Mouse (Mus musculus) midbrain, embryonic 16.5 days (tissue): ENCODE data around the gene Gngt2. TPM values are rescaled to one million over a fixed set of nuclear protein-coding genes. Genes with fewer than 3 reads are reported as not detected.

Experiments
- ATAC-seq: fragments of 200-750 bp; cut with Nextera tagmentation; 2 replicates; pipeline ENCODE4 v1.8.0; 2017; ENCODE audit warnings: moderate TSS enrichment
- H3K27ac ChIP-seq: fragments of 300-500 bp; sonication (generic); 2 replicates; pipeline ENCODE4 v1.5.1; 2014; ENCODE audit warnings: mild to moderate bottlenecking, low read length, mixed read lengths
- H3K27me3 ChIP-seq: fragments of 300-500 bp; sonication (generic); 2 replicates; pipeline ENCODE4 v1.6.1; 2014; ENCODE audit warnings: low read depth, low read length, mixed read lengths; ENCODE audit not compliant: control insufficient read depth, insufficient read depth
- H3K36me3 ChIP-seq: fragments of 300-500 bp; sonication (generic); 2 replicates; pipeline ENCODE4 v1.6.1; 2014; ENCODE audit warnings: mild to moderate bottlenecking, low read length, moderate library complexity, mixed read lengths; ENCODE audit not compliant: control insufficient read depth, insufficient read depth
- H3K4me1 ChIP-seq: fragments of 300-500 bp; sonication (generic); 2 replicates; pipeline ENCODE4 v1.6.1; 2014; ENCODE audit warnings: mild to moderate bottlenecking, low read length, mixed read lengths; ENCODE audit not compliant: control insufficient read depth, insufficient read depth
- H3K4me2 ChIP-seq: fragments of 300-500 bp; sonication (generic); 2 replicates; pipeline ENCODE4 v1.6.1; 2014; ENCODE audit warnings: mild to moderate bottlenecking, low read length, mixed read lengths
- H3K4me3 ChIP-seq: fragments of 300-500 bp; sonication (generic); 2 replicates; pipeline ENCODE4 v1.5.1; 2014; ENCODE audit warnings: low read depth, mild to moderate bottlenecking, low read length, moderate library complexity, mixed read lengths
- H3K9ac ChIP-seq: fragments of 300-500 bp; sonication (generic); 2 replicates; pipeline ENCODE4 v1.6.1; 2014; ENCODE audit warnings: low read depth, low read length, mixed read lengths
- H3K9me3 ChIP-seq: fragments of 300-500 bp; sonication (generic); replicated peaks from 2 replicates; pipeline ENCODE4 v1.6.1; 2014; ENCODE audit warnings: mild to moderate bottlenecking, low read length, mixed read lengths; ENCODE audit not compliant: control insufficient read depth, poor library complexity, severe bottlenecking
- WGBS: fragments of 180-500 bp; shearing (Covaris S2); extraction: QIAGEN DNeasy Blood & Tissue Kit; methylation state at CpG from one replicate; pipeline ENCODE4 v1.1.7; 2014; 5-methylcytosine and 5-hydroxymethylcytosine counted together
- polyA plus RNA-seq: library from polyadenylated mRNA; unstranded; fragments of >200 nt; fragmentation: Nextera tagmentation; extraction: Ambion mirVana; gene quantifications from 2 replicates; pipeline ENCODE4 v1.2.1, GENCODE M21; 2015

Gngt2 gene
- polyA plus RNA-seq, 1 experiment from 2014 or later = 2.6 TPM

DNA sequence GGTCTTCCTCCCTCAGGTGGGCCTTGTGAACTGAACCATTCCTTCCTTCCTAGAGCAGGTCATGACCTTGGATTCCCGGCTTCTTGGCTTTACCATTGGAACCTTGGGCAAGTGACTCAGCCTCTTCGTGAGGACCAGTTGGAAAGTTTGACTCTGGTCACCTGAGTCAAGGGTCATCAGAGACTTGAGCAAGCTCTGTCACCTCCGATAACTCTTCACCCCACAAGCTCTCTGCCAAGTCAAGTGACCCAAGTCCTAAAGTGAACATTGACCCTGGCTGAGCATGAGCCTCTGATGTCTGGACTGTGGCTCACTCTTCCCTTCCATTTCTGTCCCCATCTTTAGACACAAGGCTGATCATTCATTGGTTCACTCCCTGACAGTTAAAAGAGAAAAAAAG is 15.5 kb upstream of the Gngt2 start:
- no peak overlapping the region for H3K9ac ChIP-seq
- H3K4me3 ChIP-seq = no peak overlapping the region
- H3K4me2 ChIP-seq = no peak overlapping the region
- H3K4me1 ChIP-seq = peaks cover 11% of the 10 kb centered on the region
- no peaks in the 10 kb centered on the region for H3K36me3 ChIP-seq
- 84% methylated on average over 3 of the region's 3 CpGs for WGBS
- H3K27me3 ChIP-seq = peaks cover 30% of the 10 kb centered on the region
- H3K27ac ChIP-seq = no peak overlapping the region
- no peak for ATAC-seq
- no peaks in the 10 kb centered on the region for H3K9me3 ChIP-seq

DNA sequence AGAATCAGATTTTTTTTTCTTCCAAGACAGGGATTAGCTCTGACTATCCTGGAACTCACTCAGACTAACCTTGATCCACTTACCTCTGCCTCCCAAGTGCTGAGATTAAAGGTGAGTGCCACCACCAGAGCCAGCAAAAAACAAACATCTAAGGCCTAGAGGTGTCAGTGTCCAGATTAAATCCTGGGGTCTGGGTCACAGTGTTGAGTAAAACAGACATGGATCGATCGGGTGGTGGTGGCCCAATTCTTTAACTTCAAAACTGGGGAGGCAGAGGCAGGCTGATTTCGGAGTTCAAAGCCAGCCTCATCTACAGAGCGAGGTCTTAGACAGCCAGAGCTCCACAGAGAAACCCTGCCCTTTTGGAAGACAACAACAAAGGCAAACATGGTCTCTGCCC is 14.6 kb upstream of the Gngt2 start:
- H3K9ac ChIP-seq = no peak overlapping the region
- H3K27me3 ChIP-seq = peaks cover 39% of the 10 kb centered on the region
- no peak overlapping the region for H3K4me2 ChIP-seq
- ATAC-seq = no peak
- WGBS = 96% methylated on average over 4 of the region's 4 CpGs
- H3K9me3 ChIP-seq = no peaks in the 10 kb centered on the region
- H3K36me3 ChIP-seq = no peaks in the 10 kb centered on the region
- H3K4me3 ChIP-seq = no peak overlapping the region
- H3K27ac ChIP-seq = no peak overlapping the region
- peaks cover 11% of the 10 kb centered on the region for H3K4me1 ChIP-seq

DNA sequence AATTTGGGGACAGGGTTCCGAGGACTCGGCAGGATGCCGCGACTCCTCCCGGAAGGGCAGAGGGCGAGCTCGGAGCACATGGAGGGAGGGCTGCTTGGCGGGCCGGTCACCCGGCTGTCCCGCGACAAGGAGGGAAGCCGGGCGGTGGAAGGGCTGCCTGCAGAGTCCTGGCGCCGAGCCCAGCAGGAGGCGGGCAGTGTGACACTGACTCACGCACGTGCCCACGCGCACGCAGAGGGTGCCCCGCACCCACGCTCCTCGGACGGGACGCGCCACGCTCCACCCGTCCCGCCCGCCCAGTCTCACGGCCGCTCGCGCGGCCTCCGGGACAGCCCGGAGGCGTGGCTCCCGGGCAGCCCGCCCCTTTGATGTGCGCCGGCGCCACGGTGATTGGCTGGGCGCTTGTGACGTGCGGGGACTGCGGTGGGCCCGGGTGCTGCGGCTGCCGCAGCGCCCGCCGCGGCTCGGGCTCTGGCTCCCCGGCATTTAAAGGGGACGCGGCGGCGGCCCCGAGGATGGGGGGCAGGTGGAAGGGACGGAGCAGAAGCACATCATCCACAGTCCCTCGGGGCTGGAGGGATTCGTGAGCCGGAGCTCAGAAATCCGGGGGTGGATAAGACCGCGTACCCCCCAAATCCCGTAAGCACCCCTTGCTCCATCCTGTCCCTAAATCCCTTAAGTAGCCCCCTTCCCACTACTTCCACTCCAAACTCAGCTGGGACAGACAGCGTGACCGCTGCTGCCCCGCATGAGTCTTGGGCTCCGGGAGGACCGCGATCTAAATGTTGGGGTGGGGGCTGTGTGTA is 12.7 kb upstream of the Gngt2 start, which contains the start of gene Phospho1:
Phospho1 (plus strand) TSS at position 429 of the 806 bp plus-strand sequence.
- under 1% methylated on average over 61 of the region's 78 CpGs for WGBS
- peaks cover 11% of the 10 kb centered on the region for H3K4me1 ChIP-seq
- no peaks in the 10 kb centered on the region for H3K36me3 ChIP-seq
- peak within 1 kb of the TSS; percentile 64 for H3K4me3 ChIP-seq
- no peaks in the 10 kb centered on the region for H3K9me3 ChIP-seq
- no peak within 1 kb of the TSS for H3K27ac ChIP-seq
- H3K27me3 ChIP-seq = peaks cover 55% of the 10 kb centered on the region
- ATAC-seq = peak; percentile 97
- H3K4me2 ChIP-seq = peak within 1 kb of the TSS; percentile 100
- peak within 1 kb of the TSS; percentile 78 for H3K9ac ChIP-seq

DNA sequence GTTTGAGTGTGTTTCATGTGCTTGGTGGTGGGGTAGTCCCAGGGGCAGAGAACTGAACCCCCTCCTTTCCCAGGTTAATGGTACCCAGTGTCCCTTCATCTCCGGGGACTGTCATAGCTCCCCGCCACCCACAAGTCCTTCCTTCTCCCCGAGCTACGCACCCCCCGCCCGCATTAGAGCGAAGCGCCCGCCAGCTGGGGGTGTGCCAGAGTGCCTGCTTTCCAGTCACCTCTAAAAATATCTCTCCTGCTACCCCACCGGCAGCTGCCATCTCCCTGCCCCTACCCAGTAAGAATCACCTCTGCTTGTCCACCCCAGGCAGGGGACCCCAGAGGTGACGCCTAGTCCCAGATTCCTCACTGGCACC is 12.2 kb upstream of the Gngt2 start:
- 1% methylated on average over 11 of the region's 11 CpGs for WGBS
- peaks cover 61% of the 10 kb centered on the region for H3K27me3 ChIP-seq
- ATAC-seq = peak; percentile 61

DNA sequence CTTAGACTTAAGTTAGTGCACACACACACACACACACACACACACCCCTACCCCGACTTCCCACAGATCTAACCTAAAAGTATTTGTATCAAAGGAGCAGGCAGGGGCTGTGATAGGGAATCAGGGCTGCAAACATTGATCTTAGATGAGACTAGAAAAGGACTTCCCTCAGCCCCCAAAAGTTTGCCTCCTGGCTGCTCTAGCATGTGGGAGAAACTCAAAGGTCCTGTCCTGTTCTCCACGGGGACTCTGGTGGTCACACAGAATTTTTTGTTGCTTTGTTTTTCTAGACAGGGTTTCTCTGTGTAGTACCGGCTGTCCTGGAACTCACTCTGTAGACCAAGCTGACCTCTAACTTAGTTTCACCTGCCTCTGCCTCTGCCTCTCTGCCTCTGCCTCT is 11.4 kb upstream of the Gngt2 start:
- WGBS = 44% methylated on average over 3 of the region's 3 CpGs

More for the DNA sequence above, 12.2 kb upstream of the Gngt2 start:
- Histone ChIP-seq H3K9ac (peak overlapping the region; percentile 78), H3K36me3 (no peaks in the 10 kb centered on the region), H3K4me3 (peak overlapping the region; percentile 64), H3K9me3 (no peaks in the 10 kb centered on the region), H3K4me1 (peaks cover 11% of the 10 kb centered on the region), H3K27ac (no peak overlapping the region), H3K4me2 (peak overlapping the region; percentile 100)

DNA sequence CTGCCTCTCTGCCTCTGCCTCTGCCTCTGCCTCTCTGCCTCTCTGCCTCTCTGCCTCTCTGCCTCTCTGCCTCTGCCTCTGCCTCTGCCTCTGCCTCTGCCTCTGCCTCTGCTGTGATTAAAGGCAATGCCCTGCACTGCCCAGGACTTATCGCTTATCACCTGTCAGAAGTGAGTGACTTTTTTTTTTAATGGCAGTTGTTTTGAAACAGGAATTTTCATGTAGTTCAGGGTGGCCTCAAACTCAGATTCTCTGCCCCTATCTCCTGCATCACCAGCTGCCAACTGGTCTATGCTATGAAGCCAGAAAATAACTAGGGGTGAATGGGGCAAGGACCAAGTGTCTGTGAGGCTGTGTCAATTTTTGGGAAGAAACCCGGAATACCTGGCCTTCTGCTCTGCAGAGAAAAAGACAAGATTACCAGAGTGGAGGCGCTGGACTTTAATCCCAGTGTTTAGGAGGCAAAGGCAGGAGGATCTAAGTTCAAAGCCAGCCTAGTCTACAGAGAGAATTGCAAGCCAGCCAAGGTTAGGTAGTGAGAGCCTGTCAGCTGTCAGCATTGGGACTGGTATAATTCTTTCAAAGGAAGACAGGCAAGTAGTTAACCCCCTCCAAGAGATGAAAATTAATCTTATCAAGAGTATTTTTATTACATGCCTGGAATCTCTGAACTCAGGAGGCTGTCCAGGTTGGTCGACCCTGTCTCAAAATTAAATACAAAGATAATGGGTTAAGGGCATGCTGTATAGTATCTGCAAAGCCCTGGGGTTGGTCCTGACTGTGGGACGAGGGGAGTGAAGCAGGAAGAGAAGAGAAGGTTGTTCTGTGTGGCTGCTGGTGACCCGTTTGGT is 10.5 kb upstream of the Gngt2 start:
- H3K36me3 ChIP-seq = no peaks in the 10 kb centered on the region
- H3K4me3 ChIP-seq = no peak overlapping the region
- no peak overlapping the region for H3K9ac ChIP-seq
- peaks cover 22% of the 10 kb centered on the region for H3K4me1 ChIP-seq
- H3K27ac ChIP-seq = no peak overlapping the region
- no peak overlapping the region for H3K4me2 ChIP-seq
- ATAC-seq = no peak
- WGBS = 48% methylated on average over 6 of the region's 6 CpGs
- no peaks in the 10 kb centered on the region for H3K9me3 ChIP-seq
- peaks cover 78% of the 10 kb centered on the region for H3K27me3 ChIP-seq

More for the DNA sequence above, 11.4 kb upstream of the Gngt2 start:
- H3K9me3 ChIP-seq = no peaks in the 10 kb centered on the region
- peaks cover 17% of the 10 kb centered on the region for H3K4me1 ChIP-seq
- no peak overlapping the region for H3K27ac ChIP-seq
- no peak overlapping the region for H3K4me2 ChIP-seq
- ATAC-seq = no peak
- no peak overlapping the region for H3K4me3 ChIP-seq
- H3K36me3 ChIP-seq = no peaks in the 10 kb centered on the region
- peaks cover 68% of the 10 kb centered on the region for H3K27me3 ChIP-seq
- H3K9ac ChIP-seq = no peak overlapping the region

DNA sequence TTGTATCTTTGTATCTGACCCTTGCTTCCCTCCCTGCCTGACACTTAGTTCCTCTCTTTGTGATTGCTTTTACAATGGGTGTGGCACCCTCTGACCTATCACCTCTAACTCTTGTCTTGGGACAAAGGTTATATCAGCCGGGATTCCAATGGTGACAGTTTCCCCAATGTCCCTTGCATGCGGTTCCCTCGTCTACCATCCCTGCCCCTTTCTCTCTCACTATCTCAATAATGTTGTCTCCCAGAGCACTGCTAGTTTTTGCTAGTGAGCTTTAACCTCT is 9.9 kb upstream of the Gngt2 start:
- Histone ChIP-seq H3K4me3 (no peak overlapping the region), H3K9ac (no peak overlapping the region), H3K4me2 (no peak overlapping the region), H3K36me3 (no peaks in the 10 kb centered on the region), H3K9me3 (no peaks in the 10 kb centered on the region), H3K27ac (no peak overlapping the region), H3K4me1 (peaks cover 22% of the 10 kb centered on the region), H3K27me3 (peaks cover 80% of the 10 kb centered on the region)
- WGBS = 33% methylated on average over 3 of the region's 3 CpGs
- ATAC-seq = no peak

DNA sequence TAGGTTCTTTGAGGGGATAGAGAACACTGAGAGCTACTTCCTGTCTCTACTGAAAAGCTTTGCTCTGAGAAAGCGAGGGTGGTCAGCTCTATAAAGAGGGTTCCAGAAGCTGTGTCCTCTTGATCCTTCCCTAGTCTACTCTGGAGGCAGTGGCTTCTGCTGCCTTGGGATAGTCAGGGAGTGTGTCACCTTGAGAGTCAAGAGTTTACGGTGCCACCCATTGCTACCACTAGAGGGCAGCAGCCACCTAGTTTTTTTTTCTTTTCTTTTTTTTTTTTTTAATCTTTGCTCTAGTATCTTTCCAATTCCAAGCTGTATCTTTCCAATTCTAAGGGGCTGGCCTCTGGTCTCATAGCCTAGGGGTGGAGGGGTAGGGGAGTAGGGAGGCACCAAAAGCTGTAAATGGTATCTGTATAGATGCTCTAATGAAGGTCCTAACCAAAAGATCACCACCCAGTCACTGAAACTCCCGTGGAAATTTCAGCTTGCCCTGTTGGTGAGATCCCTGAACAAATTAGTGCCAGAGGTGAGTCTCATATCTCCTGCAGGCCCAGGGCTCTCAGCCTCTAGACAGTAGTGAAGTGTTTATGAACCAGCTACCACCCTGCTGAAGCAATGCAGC is 9.4 kb upstream of the Gngt2 start:
- WGBS = 15% methylated on average over 3 of the region's 3 CpGs
- Histone ChIP-seq H3K4me2 (no peak overlapping the region), H3K9me3 (no peaks in the 10 kb centered on the region), H3K27me3 (peaks cover 83% of the 10 kb centered on the region), H3K4me1 (peaks cover 22% of the 10 kb centered on the region), H3K9ac (no peak overlapping the region), H3K27ac (no peak overlapping the region), H3K4me3 (no peak overlapping the region), H3K36me3 (no peaks in the 10 kb centered on the region)
- ATAC-seq = no peak
